Comparison of ENCODE assay signal across 8 mouse cellular contexts in genomic region chr8:46163870-46164190, GRCm38 (mm10). TPM values are rescaled to one million over a fixed set of nuclear protein-coding genes. Genes with fewer than 3 reads are reported as not detected.
DNase-seq lines count a peak whose midpoint lies in the region; ATAC-seq and TF ChIP-seq lines count a peak whose summit lies in the region.

No protein-coding gene starts in this region.

- in situ Hi-C loops in ES-E14 (cut with MboI; ENCODE audit: low sequenced_read_pairs in 2 of 2, unreplicated experiment in 2 of 2) = no loop called here

- no peak for TF ChIP-seq CTCF in forebrain, postnatal 0 days (IDR thresholded peaks at IDR 0.05; ENCODE audit: low read depth)

- H3K4me2 ChIP-seq in heart, embryonic 14.5 days (ENCODE audit: low read length) = peak overlapping the region; percentile 78
- peak overlapping the region; percentile 78 for H3K4me2 ChIP-seq in forebrain, postnatal 0 days (ENCODE audit: low read depth)

- H3K9ac ChIP-seq in heart, embryonic 14.5 days (ENCODE audit: low read length) = peak overlapping the region; percentile 94
- H3K9ac ChIP-seq in ES-E14 (ENCODE audit: insufficient read depth, low read depth, low read length, poor library complexity, severe bottlenecking) = peak overlapping the region; percentile 85
- peak overlapping the region; percentile 71 for H3K9ac ChIP-seq in forebrain, postnatal 0 days

- H3K27ac ChIP-seq in heart, embryonic 14.5 days (replicated peaks in 1 of 2; ENCODE audit: control insufficient read depth in 1 of 2, insufficient read depth in 1 of 2, low read depth in 2 of 2, low read length in 2 of 2) = peak overlapping the region; percentile 51 to 74; a peak in 3 of 4 replicates
- no peak overlapping the region for H3K27ac ChIP-seq in ES-E14 (ENCODE audit: insufficient read depth, low read depth, low read length, poor library complexity, severe bottlenecking)
- peak overlapping the region; percentile 80 for H3K27ac ChIP-seq in forebrain, postnatal 0 days (ENCODE audit: low read depth, low read length)
- peak overlapping the region; percentile 93 for H3K27ac ChIP-seq in midbrain, embryonic 10.5 days (replicated peaks)

- peak overlapping the region; percentile 73 to 84 for H3K4me3 ChIP-seq in heart, embryonic 14.5 days (ENCODE audit: control insufficient read depth in 1 of 2, insufficient read depth in 1 of 2, low read depth in 1 of 2, low read length in 2 of 2)
- H3K4me3 ChIP-seq in ES-E14 (ENCODE audit: insufficient read depth in 1 of 2, low read depth in 1 of 2, low read length in 2 of 2, poor library complexity in 1 of 2, severe bottlenecking in 1 of 2) = peak overlapping the region; percentile 82 to 92
- peak overlapping the region; percentile 65 for H3K4me3 ChIP-seq in forebrain, postnatal 0 days (ENCODE audit: low read depth, low read length)
- H3K4me3 ChIP-seq in midbrain, embryonic 10.5 days = peak overlapping the region; percentile 77

- no peak for DNase-seq in heart, adult 9 months (ENCODE audit: low spot score in 2 of 2)
- no peak for DNase-seq in ES-E14 (ENCODE audit: low read depth, low spot score)
- no peak for DNase-seq in forebrain, postnatal 0 days
- no peak for DNase-seq in midbrain, embryonic 10.5 days (ENCODE audit: low spot score)
- no peak for DNase-seq in cerebellum, adult 18-20 months
- no peak for DNase-seq in right cerebral cortex, postnatal 25 days
- no peak for DNase-seq in urinary bladder, postnatal 25 days (ENCODE audit: low spot score)

- no peaks in the 10 kb centered on the region for H3K9me3 ChIP-seq in heart, embryonic 14.5 days (ENCODE audit: control insufficient read depth, low read length)
- no peaks in the 10 kb centered on the region for H3K9me3 ChIP-seq in ES-E14 (ENCODE audit: control insufficient read depth, insufficient read depth, low read depth, low read length)
- no peaks in the 10 kb centered on the region for H3K9me3 ChIP-seq in forebrain, postnatal 0 days (ENCODE audit: low read length)
- H3K9me3 ChIP-seq in midbrain, embryonic 10.5 days (replicated peaks) = 0 out of 2 replicates have a peak, but pooled peaks cover 3% of the 10 kb centered on the region

- H3K36me3 ChIP-seq in heart, embryonic 14.5 days (ENCODE audit: control insufficient read depth, insufficient read depth, low read length) = no peaks in the 10 kb centered on the region
- no peaks in the 10 kb centered on the region for H3K36me3 ChIP-seq in ES-E14 (ENCODE audit: control insufficient read depth, insufficient read depth, low read length, poor library complexity, severe bottlenecking)
- no peaks in the 10 kb centered on the region for H3K36me3 ChIP-seq in forebrain, postnatal 0 days (ENCODE audit: insufficient read depth)
- no peaks in the 10 kb centered on the region for H3K36me3 ChIP-seq in midbrain, embryonic 10.5 days

- peaks cover 0 to 10% of the 10 kb centered on the region in 2 experiments; a peak in 2 of 4 replicates for H3K4me1 ChIP-seq in heart, embryonic 14.5 days (ENCODE audit: control insufficient read depth in 2 of 2, insufficient read depth in 2 of 2, low read length in 2 of 2)
- no peaks in the 10 kb centered on the region for H3K4me1 ChIP-seq in ES-E14 (ENCODE audit: control insufficient read depth in 2 of 2, insufficient read depth in 2 of 2, low read length in 2 of 2, poor library complexity in 1 of 2)
- H3K4me1 ChIP-seq in forebrain, postnatal 0 days (ENCODE audit: insufficient read depth) = peaks cover 6% of the 10 kb centered on the region; the same call in 1 of the 2 replicates
- peaks cover 17% of the 10 kb centered on the region for H3K4me1 ChIP-seq in midbrain, embryonic 10.5 days

- H3K27me3 ChIP-seq in heart, embryonic 14.5 days (ENCODE audit: control insufficient read depth, insufficient read depth, low read length) = no peaks in the 10 kb centered on the region
- no peaks in the 10 kb centered on the region for H3K27me3 ChIP-seq in forebrain, postnatal 0 days (ENCODE audit: insufficient read depth, low read length)
- no peaks in the 10 kb centered on the region for H3K27me3 ChIP-seq in midbrain, embryonic 10.5 days (ENCODE audit: low read depth, poor library complexity, severe bottlenecking)

- ATAC-seq in heart, embryonic 14.5 days (ENCODE audit: insufficient number of reproducible peaks, insufficient read depth, low FRiP score, low read depth) = no peak
- ATAC-seq in forebrain, postnatal 0 days = 0 out of 2 replicates have a peak, but pooled peaks have one; percentile 0

- WGBS in heart, embryonic 14.5 days = under 1% methylated on average over 23 of the region's 25 CpGs
- under 1% methylated on average over 23 of the region's 25 CpGs for WGBS in forebrain, postnatal 0 days
- WGBS in midbrain, embryonic 10.5 days = under 1% methylated on average over 25 of the region's 25 CpGs

TF ChIP-seq in ES-E14, 5 proteins besides CTCF, POLR2A, EP300 and RAD21:
- peak; percentile 90 for TF ChIP-seq ZNF384 (IDR thresholded peaks at IDR 0.05; ENCODE audit: low read depth, low read length)
- TF ChIP-seq MAFK (IDR thresholded peaks at IDR 0.05; ENCODE audit: insufficient read depth, low read depth, low read length) = no peak

RNA-seq across cellular contexts. Expression of gene Snx25, which starts 11.9 kb away (rescaled TPM):
- polyA plus RNA-seq in heart, embryonic 14.5 days (2014; fragmentation: Nextera tagmentation; extraction: Ambion mirVana) = 6.8 and 8.8 TPM in 2 replicates
- total RNA-seq in ES-E14 (2012; rRNA removed) = 8.1 and 10.3 TPM in 2 replicates
- 34.9 and 44.7 TPM in 2 replicates for total RNA-seq in forebrain, postnatal 0 days (2014; rRNA removed)
- polyA plus RNA-seq in forebrain, postnatal 0 days (2015; fragmentation: Nextera tagmentation; extraction: Ambion mirVana) = 7.5 and 7.7 TPM in 2 replicates
- polyA plus RNA-seq in midbrain, embryonic 10.5 days (2016; fragmentation: Nextera tagmentation; extraction: Ambion mirVana) = 4.5 and 4.9 TPM in 2 replicates

RNA-seq across cellular contexts. Expression of gene Cfap97, which starts 12.3 kb away (rescaled TPM):
- 19.5 and 21.8 TPM in 2 replicates for polyA plus RNA-seq in heart, embryonic 14.5 days (2014; fragmentation: Nextera tagmentation; extraction: Ambion mirVana)
- 5.7 and 7.4 TPM in 2 replicates for total RNA-seq in ES-E14 (2012; rRNA removed)
- total RNA-seq in forebrain, postnatal 0 days (2014; rRNA removed) = 17.5 and 24.4 TPM in 2 replicates
- 15.4 and 22.1 TPM in 2 replicates for polyA plus RNA-seq in forebrain, postnatal 0 days (2015; fragmentation: Nextera tagmentation; extraction: Ambion mirVana)
- 19.7 and 21.5 TPM in 2 replicates for polyA plus RNA-seq in midbrain, embryonic 10.5 days (2016; fragmentation: Nextera tagmentation; extraction: Ambion mirVana)

RNA-seq across cellular contexts. Expression of gene Slc25a4, which starts 47.3 kb away (rescaled TPM):
- polyA plus RNA-seq in heart, embryonic 14.5 days (2014; fragmentation: Nextera tagmentation; extraction: Ambion mirVana) = 2,296 and 2,316 TPM in 2 replicates
- total RNA-seq in ES-E14 (2012; rRNA removed) = 168 and 284 TPM in 2 replicates
- 925 and 1,077 TPM in 2 replicates for total RNA-seq in forebrain, postnatal 0 days (2014; rRNA removed)
- polyA plus RNA-seq in forebrain, postnatal 0 days (2015; fragmentation: Nextera tagmentation; extraction: Ambion mirVana) = 945 and 997 TPM in 2 replicates
- 505 and 511 TPM in 2 replicates for polyA plus RNA-seq in midbrain, embryonic 10.5 days (2016; fragmentation: Nextera tagmentation; extraction: Ambion mirVana)
